Mouse (Mus musculus) lung, adult 2 months (tissue): ENCODE data around the gene Ethe1.

Source experiments
- CTCF ChIP-seq: fragments of 200-500 bp; IDR thresholded peaks from 2 replicates; pipeline ENCODE4 v1.5.1; 2011; ENCODE audit warnings: mild to moderate bottlenecking, low read length, control low read depth; ENCODE audit not compliant: insufficient read depth
- POLR2A ChIP-seq: fragments of 200-500 bp; IDR thresholded peaks from 2 replicates; pipeline ENCODE4 v1.6.1; 2011; ENCODE audit warnings: low read depth, mild to moderate bottlenecking, control low read depth, low read length, borderline replicate concordance; ENCODE audit errors: extremely low read depth

DNA sequence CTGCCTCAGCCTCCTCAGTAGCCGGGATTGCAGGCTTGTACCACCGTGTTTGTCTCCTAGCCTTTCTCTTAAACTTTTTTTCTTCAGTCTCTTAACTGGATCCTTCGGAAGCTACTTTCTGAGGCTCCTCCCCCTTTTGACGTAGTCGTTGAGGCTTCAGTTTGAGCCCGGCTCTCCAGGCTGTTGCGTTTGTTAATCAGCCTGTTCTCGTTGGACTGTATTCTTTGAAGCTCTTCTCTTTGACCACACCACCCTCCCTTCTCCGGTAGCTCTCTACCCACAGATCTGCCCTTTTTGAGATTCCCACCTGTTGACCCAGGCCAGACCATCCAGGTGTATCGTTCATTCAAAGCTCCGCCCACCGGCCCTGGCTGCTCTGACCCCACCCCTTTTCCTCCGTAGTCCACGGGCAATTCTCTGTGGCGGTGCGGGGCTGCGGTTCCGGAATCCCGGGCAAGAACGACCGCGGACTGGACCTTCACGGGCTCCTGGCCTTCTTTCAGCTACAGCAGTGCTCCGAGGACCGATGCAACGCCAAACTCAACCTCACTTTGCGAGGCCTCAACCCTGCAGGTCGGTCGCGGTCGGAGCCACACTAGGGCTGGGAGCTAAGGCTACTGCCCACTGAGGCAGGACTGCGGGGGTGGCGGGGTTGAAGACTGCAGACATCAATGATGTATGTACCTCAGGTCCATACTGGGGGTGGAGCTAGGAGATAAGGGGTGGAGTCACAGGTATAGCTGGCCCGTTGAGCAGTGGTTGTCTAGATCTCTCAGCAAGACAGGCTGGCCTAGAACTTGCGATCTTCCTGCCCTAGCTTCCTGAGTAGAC, 50.9 kb downstream of the Ethe1 start:
- TF ChIP-seq CTCF: no peak
- TF ChIP-seq POLR2A: no peak
